Mouse (Mus musculus) lung, postnatal 4 days (tissue): ENCODE measurements around the gene Rhot2.

Experiments used
- DNase-seq, 2 experiments: peaks; one replicate each; pipeline ENCODE4 v3.0.0; 2021

Gene Rhot2

DNA sequence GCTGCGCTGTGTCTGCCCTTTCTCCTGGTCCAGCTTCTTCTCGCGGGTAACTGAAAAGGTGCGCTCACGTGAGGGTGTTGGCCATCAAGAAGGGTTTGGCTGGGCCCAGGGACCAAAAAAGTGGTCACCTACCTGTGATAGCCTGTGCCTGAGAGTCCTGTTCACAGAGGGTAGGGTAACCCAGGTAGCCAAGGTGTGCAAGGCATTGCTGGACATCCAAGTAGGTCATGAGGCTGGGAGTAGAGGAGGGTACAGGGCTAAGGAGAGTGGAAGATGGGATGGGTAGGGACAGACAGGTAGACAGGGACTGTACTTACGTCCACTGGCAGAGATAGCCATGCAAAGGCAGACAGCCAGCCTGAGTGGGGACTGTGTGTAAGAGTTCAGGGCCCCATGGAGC lies 4.1 kb downstream of the Rhot2 start:
- no peak for DNase-seq

- DNase-seq, result no peak
Observed at GRCm38 (mm10) chr17:25839455-25840235, 5.0 kb downstream of the Rhot2 start.

DNA sequence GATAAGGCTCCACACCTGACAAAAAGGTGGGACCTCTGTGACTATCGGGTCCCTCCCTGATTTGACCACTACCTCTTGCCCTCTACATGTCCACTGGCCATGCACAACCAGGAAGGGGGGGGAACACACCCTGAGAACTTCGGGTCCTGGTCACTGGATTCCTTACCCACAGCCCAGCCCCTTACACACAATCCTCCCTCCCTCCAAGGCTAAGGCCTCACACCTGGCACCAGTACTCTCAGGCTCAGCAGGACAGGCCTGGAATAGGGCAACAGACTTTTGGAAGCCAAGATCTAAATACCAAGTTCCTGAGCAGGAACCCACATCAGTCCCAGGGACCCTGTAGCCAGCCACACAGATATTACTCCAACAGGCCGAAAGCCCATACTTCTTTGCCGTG lies 5.7 kb downstream of the Rhot2 start:
- no peak for DNase-seq

GRCm38 (mm10) chr17:25837533-25837932 lies 7.1 kb downstream of the Rhot2 start:
- DNase-seq, result no peak

DNA sequence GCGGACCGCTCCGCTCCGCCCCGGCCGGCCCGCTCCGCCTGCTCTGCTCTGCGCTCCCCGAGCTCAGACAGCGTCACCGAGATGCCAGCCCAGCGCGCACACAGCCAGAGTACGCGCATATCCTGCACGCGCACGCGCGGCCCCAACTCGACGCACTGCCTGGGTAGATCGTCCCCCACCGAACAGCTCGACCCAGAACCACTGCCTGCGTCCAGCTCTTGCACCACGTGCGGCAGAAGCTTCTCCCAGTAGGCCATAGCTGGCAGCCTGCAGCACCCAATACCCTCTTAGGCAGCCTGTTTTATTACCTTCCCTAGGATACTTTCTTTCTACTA lies 7.6 kb downstream of the Rhot2 start, which contains the start of gene Rhbdl1:
TSS of gene Rhbdl1 (minus strand) at position 220 of the 335 bp plus-strand sequence.
- peak; percentile 66 to 80 for DNase-seq

DNA sequence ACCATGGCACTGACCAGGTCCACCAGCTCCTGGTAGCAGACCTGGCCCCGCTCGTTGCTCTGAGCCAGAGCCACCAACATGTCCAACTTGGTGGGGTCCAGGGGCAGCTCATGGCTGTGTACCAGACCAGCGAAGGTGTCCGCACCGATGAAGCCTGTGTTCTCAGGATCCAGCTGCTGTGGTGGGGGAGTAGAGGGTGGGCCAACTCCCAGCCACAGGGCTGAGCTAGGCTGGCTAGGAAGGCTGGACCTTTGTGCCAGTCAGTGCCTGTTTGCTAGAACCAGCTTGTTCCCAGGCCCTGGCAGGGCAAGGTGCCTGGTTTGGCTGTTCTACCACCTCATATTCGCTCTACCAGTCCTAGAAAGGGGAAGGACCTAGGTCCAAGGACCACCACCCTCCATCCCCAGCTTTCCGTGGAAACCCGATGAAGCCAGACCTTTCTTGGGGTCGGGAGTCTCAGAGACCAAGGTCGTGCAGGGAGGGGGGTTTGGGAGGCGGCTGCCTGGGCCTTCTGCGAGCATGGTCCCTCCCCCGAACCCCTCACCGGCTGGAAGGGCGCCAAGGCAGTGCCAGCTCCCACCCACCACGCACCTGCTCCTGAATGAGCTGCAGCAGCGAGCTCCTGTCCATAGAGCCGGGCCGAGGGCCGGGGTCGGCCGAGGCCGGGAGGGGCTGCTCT lies 8.1 kb downstream of the Rhot2 start:
- DNase-seq, result no peak

DNA sequence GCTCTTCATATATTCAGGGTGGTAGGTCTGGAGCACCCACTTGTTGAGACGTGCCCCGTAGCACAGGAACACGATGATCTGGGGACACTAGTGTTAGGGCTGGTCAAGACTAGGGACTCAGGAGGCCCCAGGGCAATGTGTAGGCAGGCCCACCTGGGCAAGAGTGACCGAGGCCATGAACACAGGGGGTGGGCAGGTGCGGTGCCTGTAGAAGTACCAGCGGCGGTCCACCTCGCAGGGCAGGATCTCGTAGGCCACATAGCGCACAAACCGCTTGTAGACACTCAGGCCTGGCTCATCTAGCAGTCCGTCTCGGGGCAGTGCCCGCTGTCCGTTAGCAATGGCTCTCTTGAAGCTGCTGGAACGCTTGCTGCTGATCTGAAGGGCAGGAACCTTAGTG lies 8.8 kb downstream of the Rhot2 start:
- no peak for DNase-seq

DNA sequence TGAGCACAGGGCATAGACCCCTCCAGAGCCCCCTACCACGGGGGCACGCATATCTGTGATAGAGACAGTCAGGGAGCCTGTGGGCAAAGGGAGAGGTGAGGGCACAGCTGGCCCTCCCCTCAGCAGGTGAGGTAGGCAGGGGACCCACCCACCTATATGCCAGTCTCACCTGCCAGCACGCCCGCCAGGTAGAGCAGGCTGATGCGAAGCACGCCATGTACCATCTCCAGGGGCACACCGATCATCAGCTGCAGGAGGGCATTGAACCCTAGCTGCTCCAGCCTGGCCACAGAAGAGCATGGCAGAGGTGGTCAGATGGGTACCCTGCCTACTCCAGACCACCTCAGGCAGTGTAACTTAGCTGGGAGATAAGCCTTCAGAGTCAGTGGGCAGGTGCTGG lies 9.3 kb downstream of the Rhot2 start:
- DNase-seq, result no peak

DNA sequence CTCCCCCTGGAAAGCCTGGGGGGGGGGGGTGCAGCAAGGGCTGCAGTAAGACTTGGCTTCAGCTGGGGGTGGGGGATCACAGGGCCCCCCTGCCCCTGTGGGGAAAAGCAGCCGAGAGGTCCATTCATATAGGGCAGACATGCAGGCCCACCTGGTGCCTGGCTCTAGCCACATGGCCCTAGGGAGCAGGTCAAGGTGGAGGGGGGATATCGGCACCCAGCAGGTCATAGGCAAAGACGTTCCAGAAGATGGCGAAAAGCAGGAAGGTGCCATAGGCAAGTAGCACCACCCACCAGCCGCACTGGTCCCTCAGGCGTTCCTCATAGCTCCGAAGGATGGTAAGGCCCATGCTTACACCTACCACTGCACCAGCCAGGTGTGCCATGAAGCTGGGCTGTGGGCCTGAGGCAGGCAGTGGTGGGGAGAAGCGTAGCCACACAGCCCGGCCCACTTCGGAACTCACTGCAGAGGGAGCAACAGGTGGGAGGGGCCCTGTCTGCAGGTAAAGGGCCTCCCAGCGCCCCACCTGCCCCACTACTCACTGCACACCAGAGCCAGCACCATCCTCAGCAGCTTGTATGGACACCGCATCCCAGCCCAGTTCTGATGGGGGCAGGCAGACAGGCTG lies 9.9 kb downstream of the Rhot2 start:
- no peak for DNase-seq

GRCm38 (mm10) chr17:25833961-25834594 lies 10.6 kb downstream of the Rhot2 start:
- no peak for DNase-seq

- DNase-seq, result peak; percentile 93 to 96
Observed at GRCm38 (mm10) chr17:25833291-25833663, 11.4 kb downstream of the Rhot2 start, which contains the start of gene Stub1. Stub1 (minus strand) TSS chr17:25833404.

- DNase-seq, result peak; percentile 100
Observed at GRCm38 (mm10) chr17:25832436-25833290, 12.0 kb downstream of the Rhot2 start.

DNA sequence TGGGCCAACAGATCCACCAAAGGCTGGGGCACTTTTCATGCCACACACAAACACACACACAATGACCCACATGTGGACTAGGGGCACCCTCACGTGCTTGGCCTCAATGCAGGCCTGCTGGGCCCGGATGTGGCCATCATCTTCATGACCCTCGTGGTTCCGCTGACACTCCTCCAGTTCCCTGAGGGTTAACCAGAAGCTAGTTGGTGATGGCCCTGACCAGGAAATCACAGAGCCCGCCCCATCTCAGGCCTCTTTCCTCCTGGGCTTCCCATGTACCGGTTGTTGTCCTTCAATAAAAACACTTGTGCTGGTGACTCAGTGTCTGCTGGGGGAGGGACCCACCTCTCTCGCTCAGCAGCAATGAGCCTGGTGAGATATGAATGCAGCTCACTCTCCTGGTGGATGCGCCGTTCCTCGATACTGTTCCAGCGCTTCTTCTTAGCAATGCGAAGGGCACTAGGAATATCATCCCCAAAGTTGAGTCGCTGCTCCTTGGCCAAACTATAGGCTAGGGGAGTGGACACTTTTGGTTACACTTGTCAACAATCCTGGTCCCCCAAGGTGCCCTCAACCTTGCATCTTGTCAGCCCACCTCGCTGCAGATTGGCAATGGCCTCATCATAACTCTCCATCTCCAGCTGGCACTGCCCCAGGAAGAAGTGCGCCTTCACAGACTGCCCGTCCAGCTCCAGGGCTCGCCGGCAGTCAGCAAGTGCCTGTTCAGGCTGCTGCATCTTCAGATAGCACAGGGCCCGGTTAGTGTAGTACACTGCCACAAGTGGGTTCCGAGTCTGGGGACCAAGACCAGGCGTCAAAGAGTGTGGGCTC lies 13.0 kb downstream of the Rhot2 start:
- peak in 1 of 2 experiments; percentile 53 for DNase-seq

DNA sequence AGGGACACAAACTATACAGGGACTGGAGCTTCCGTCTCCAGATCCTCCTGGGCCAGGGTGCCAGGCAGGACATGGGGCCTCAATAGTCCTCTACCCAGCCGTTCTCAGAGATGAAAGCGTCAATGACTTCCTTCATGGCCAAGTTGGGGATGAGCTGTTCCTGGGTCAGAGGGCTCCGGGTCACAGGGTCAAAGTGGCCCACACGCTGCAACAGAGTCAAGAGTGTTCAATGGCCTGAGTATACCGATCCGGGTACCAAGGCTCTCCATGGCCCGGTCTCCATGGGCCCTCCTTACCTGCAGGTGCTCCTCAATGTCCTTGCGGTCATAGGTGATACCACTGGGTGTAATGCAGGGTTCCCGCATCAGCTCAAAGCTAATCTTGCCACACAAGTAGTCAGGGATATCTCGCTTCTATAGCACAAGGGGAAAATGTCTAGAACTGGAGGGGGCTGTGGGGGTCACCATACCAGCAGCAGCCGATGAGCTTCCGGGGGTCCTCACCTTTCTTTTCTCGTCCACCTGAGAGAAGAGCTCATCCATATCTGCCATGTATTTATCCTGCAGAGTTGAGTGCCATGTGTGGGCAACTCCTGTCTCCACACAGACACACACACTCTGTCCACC lies 13.7 kb downstream of the Rhot2 start:
- DNase-seq, result no peak

DNA sequence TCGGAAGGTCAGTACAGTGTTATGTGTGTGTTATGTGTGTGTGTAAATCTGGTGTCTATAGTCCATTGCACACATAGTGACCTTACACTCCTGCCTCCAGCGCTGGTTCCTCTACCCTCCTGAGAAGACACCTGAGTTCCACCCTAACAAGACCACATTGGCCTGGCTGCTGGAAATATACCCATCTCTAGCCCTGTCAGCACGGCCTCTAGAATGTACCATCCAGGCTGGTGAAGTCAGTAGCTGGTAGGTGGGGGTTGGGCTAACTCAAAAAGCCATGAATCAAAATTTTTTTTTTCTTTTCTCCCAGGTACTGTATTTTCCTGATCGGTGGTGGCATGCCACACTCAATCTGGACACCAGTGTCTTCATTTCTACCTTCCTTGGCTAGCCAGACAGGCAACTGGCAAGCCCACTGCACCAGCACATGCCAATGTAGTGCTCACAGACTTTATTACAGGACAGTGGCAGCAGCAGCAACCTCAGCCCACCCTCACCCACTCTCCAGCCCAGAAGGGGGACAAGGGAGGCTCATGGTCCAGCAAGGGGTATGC lies 14.4 kb downstream of the Rhot2 start:
- no peak for DNase-seq

- no peak for DNase-seq
Observed at GRCm38 (mm10) chr17:25829558-25830017, 15.1 kb downstream of the Rhot2 start.

DNA sequence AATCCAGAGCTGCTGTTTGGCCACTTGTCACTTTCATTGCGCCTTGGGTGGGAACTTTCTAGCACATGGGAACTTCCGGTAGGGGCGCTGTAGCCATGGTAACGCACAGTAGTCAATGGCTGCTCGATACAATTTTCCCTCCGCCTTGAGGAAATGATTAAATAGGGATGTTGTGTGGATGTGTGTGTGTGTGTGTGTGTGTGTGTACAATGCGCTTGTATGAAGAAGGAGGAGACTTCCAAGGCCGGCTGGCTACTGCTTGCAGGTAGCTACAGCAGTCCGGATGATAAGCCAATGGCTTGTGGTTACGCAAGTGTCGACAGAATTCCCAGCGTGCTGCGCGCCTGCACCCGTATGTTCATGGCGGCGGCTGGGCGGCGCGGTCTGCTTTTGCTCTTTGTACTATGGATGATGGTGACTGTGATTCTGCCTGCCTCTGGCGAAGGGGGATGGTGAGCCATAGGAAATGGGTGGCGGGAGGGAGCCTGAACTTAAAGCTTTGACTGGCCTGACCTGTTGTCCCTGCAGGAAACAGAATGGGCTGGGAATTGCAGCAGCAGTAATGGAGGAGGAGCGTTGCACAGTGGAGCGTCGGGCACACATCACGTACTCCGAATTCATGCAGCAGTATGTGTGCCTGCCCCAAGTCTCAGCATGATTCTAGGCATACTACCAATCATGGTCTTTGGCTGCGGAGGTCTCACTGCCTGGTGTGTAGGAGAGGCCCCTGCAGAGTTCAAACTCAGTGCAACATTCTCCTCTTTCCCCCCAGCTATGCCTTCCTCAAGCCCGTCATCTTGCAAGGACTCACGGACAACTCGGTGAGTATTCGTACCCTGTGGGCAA lies 15.7 kb downstream of the Rhot2 start, which contains the start of gene Jmjd8:
TSS of gene Jmjd8 (plus strand) at position 156 of the 846 bp plus-strand sequence.
- peak; percentile 78 to 79 for DNase-seq

- no peak for DNase-seq
Observed at GRCm38 (mm10) chr17:25828223-25828594, 16.4 kb downstream of the Rhot2 start.

GRCm38 (mm10) chr17:25827546-25828222 lies 17.0 kb downstream of the Rhot2 start:
- no peak for DNase-seq
